Mouse (Mus musculus) left cerebral cortex, postnatal 14 days (tissue): ENCODE data around the gene Gm8257. TPM values are rescaled to one million over a fixed set of nuclear protein-coding genes. Genes with fewer than 3 reads are reported as not detected.
"Not testable (repeated sequence)": the region's sequence is repeated elsewhere in the genome, so short reads cannot be mapped to it uniquely, and the experiment has no call there.

ENCODE experiments used
- DNase-seq, 2 experiments: peaks; one replicate each; pipeline ENCODE4 v3.0.0; 2021 to 2022; ENCODE audit warnings: low spot score in 2 of 2, mixed read lengths in 1 of 2
- intact Hi-C: fragments of 180-260 bp; cut with DNase I; formaldehyde crosslinking; loops from one replicate; pipeline ENCODE4 v1.15.1; 2025
- long read RNA-seq, 2 experiments: library from polyadenylated mRNA; stranded (forward); transcript quantifications; one replicate each; pipeline ENCODE4 v2.0.0; 2021
- total RNA-seq, 2 experiments: library from RNA; stranded (reverse); gene quantifications; 2 replicates each; pipeline ENCODE4 v1.2.3; 2021

The Gm8257 gene
- not detected for total RNA-seq
- long read RNA-seq, experiment 1: 0 reads
- long read RNA-seq, experiment 2: 0 reads

- not testable (repeated sequence) for DNase-seq
Measured at GRCm38 (mm10) chr14:44706356-44706755, at the start of gene Gm8257. Gene Gm8257, minus strand, starts transcription at chr14:44706456.

GRCm38 (mm10) chr14:44750240-44750639 is 44.0 kb upstream of the Gm8257 start, which contains the start of gene Gm8267:
Gene Gm8267, minus strand, starts transcription at chr14:44750340.
- DNase-seq: no peak
- intact Hi-C loops: loop anchor here (5.0 kb wide), 1 partner anchor 212 kb away; no protein-coding TSS in a partner anchor

More at GRCm38 (mm10) chr14:44706356-44706755, at the start of gene Gm8257:
- intact Hi-C loops: not testable (repeated sequence)

GRCm38 (mm10) chr14:44742789-44743188 is 36.5 kb upstream of the Gm8257 start:
- intact Hi-C loops: not testable (repeated sequence)
- peak in 1 of 2 experiments; percentile 51 for DNase-seq

GRCm38 (mm10) chr14:44730711-44731110 is 24.5 kb upstream of the Gm8257 start:
- intact Hi-C loops: not testable (repeated sequence)
- DNase-seq: peak in 1 of 2 experiments; percentile 7

- intact Hi-C loops, DNase-seq: not testable (repeated sequence)
Measured at GRCm38 (mm10) chr14:44627737-44628136, 78.5 kb downstream of the Gm8257 start, which contains the start of gene Gm5624. Gene Gm5624, minus strand, starts transcription at chr14:44627938.

Other genes with a start within 250 kb of the Gm8257 start
- gene BC061237, start 214.0 kb downstream of the Gm8257 start, total RNA-seq: not detected
- gene Gm17093, start 188.2 kb downstream of the Gm8257 start, total RNA-seq: not detected
- not detected for gene Gm8247, start 123.3 kb downstream of the Gm8257 start, total RNA-seq
- gene Gm5624, start 78.5 kb downstream of the Gm8257 start, total RNA-seq: not detected
- gene Gm8267, start 43.9 kb upstream of the Gm8257 start, total RNA-seq: not detected
- under 1 TPM; 0.63 to 0.77 TPM for gene Ptgdr, start 152.9 kb upstream of the Gm8257 start, total RNA-seq